Mouse (Mus musculus): ENCODE measurements around the gene H2al1i. TPM values are rescaled to one million over a fixed set of nuclear protein-coding genes. Genes with fewer than 3 reads are reported as not detected.
"Not testable (repeated sequence)": the region's sequence is repeated elsewhere in the genome, so short reads cannot be mapped to it uniquely, and the experiment has no call there.

Gene H2al1i
- not detected in 2 replicates for polyA plus RNA-seq (2015; fragmentation: Nextera tagmentation; extraction: Ambion mirVana)

DNA sequence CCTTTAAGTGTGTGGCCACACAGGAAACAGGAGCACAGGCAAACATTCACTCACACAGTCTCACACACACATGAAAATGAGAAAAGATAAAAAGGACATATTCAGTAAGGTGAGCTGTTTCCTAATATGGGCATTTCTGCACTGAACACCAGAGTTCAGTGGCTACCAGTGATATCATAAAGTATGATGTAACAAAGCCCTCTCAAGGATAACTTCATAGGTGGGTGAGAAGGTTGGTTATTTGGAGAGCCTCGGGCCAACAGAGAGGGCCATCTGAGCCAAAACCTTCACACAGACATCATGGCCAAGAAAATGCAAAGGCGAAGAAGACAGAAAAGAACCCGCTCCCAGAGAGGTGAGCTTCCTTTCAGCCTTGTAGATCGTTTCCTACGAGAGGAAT, at the start of gene H2al1i:
TSS of gene H2al1i (plus strand) at position 301 of the 400 bp plus-strand sequence.
- not testable (repeated sequence) for ATAC-seq (ENCODE audit: extremely low read depth, insufficient number of reproducible peaks, low FRiP score, low TSS enrichment)

DNA sequence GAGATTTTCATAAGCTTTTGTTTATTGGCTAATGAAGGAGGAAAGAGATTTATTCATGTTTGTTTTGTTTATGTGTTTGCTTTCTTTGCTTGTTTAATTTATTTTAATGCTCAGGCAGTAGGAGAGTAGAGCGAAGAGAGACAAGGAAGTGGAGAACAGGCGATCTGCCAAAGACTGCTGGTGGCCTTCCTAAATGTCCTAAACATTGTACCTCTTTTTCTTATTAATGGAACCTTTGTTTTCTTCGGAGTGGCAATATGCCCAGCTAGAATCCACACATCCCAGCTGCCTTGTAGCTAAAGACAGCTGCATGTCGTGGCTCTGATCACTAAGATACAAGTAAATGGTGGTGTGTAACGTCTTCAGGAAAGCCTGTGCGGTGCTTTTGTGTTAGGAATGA, 47.4 kb upstream of the H2al1i start:
- Histone ChIP-seq H3K36me3 (no peaks in the 10 kb centered on the region), H3K9me3 (no peaks in the 10 kb centered on the region), H3K4me2 (no peak overlapping the region), H3K4me3 (no peak overlapping the region), H3K9ac (no peak overlapping the region), H3K27ac (replicated peaks) (no peak overlapping the region), H3K4me1 (no peaks in the 10 kb centered on the region), H3K27me3 (replicated peaks) (peaks cover 11% of the 10 kb centered on the region; the same call in 1 of the 2 replicates)
- WGBS: 66% methylated on average over 6 of the region's 6 CpGs
- no peak for ATAC-seq (ENCODE audit: extremely low read depth, insufficient number of reproducible peaks, low FRiP score, low TSS enrichment)

More for the DNA sequence above, at the start of gene H2al1i:
- not testable (repeated sequence) for H3K27ac ChIP-seq (replicated peaks); H3K4me2 ChIP-seq; H3K4me3 ChIP-seq; H3K27me3 ChIP-seq (replicated peaks); H3K36me3 ChIP-seq; H3K4me1 ChIP-seq; H3K9me3 ChIP-seq; H3K9ac ChIP-seq
- WGBS: 100% methylated on average over 1 of the region's 5 CpGs

DNA sequence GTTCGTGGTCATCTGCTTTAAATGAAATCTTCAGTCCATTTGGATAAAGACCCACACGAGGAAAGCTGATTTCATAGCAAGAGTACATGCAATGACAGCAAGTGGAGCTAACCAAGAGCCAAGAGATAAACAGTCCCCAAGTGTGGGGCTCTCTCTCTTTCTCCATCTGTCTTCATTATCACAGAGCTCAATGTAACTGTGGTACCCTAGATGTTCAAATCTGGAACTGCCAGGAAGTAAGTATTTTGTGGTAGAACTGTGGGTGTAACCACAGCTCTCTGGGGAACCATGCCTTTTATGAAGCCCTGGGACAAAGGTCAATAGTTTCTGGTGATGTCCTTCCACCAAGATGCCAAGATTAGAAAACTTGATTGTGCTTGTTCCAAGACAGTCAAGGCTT, 43.7 kb upstream of the H2al1i start:
- Histone ChIP-seq H3K36me3 (no peaks in the 10 kb centered on the region), H3K4me3 (no peak overlapping the region), H3K4me2 (no peak overlapping the region), H3K4me1 (no peaks in the 10 kb centered on the region), H3K9me3 (no peaks in the 10 kb centered on the region), H3K27me3 (replicated peaks) (peaks cover 4% of the 10 kb centered on the region; the same call in 1 of the 2 replicates), H3K27ac (replicated peaks) (no peak overlapping the region), H3K9ac (no peak overlapping the region)
- no peak for ATAC-seq (ENCODE audit: extremely low read depth, insufficient number of reproducible peaks, low FRiP score, low TSS enrichment)
- WGBS: 57% methylated on average over 2 of the region's 2 CpGs

GRCm38 (mm10) chrX:11288306-11288882, 36.1 kb upstream of the H2al1i start:
- H3K27me3 ChIP-seq (replicated peaks): peaks cover 17% of the 10 kb centered on the region; the same call in 1 of the 2 replicates
- no peak for ATAC-seq (ENCODE audit: extremely low read depth, insufficient number of reproducible peaks, low FRiP score, low TSS enrichment)
- 38% methylated on average over 14 of the region's 14 CpGs for WGBS
- H3K4me3 ChIP-seq: no peak overlapping the region
- H3K36me3 ChIP-seq: no peaks in the 10 kb centered on the region
- H3K4me1 ChIP-seq: peaks cover 7% of the 10 kb centered on the region; the same call in 1 of the 2 replicates
- H3K9ac ChIP-seq: no peak overlapping the region
- no peak overlapping the region for H3K4me2 ChIP-seq
- no peaks in the 10 kb centered on the region for H3K9me3 ChIP-seq
- no peak overlapping the region for H3K27ac ChIP-seq (replicated peaks)

GRCm38 (mm10) chrX:11289244-11289643, 35.2 kb upstream of the H2al1i start:
- Histone ChIP-seq H3K27me3 (replicated peaks) (peaks cover 18% of the 10 kb centered on the region; the same call in 1 of the 2 replicates), H3K4me2 (no peak overlapping the region), H3K9me3 (no peaks in the 10 kb centered on the region), H3K4me3 (no peak overlapping the region), H3K27ac (replicated peaks) (no peak overlapping the region), H3K36me3 (no peaks in the 10 kb centered on the region), H3K9ac (no peak overlapping the region), H3K4me1 (peaks cover 7% of the 10 kb centered on the region; the same call in 1 of the 2 replicates)
- WGBS: 63% methylated on average over 4 of the region's 4 CpGs
- ATAC-seq (ENCODE audit: extremely low read depth, insufficient number of reproducible peaks, low FRiP score, low TSS enrichment): no peak

GRCm38 (mm10) chrX:11298957-11299356, 25.5 kb upstream of the H2al1i start, which contains the start of gene H2al1a:
Gene H2al1a (plus strand): TSS chrX:11299257.
- not testable (repeated sequence) for H3K27me3 ChIP-seq (replicated peaks); H3K36me3 ChIP-seq; H3K27ac ChIP-seq (replicated peaks); H3K4me3 ChIP-seq; H3K9ac ChIP-seq; H3K4me1 ChIP-seq; H3K4me2 ChIP-seq; H3K9me3 ChIP-seq; ATAC-seq (ENCODE audit: extremely low read depth, insufficient number of reproducible peaks, low FRiP score, low TSS enrichment)
- no CpG with 5 or more reads among the region's 3 CpGs for WGBS

- not testable (repeated sequence) for H3K4me1 ChIP-seq; H3K27ac ChIP-seq (replicated peaks); H3K9me3 ChIP-seq; H3K27me3 ChIP-seq (replicated peaks); H3K4me2 ChIP-seq; H3K36me3 ChIP-seq; ATAC-seq (ENCODE audit: extremely low read depth, insufficient number of reproducible peaks, low FRiP score, low TSS enrichment); H3K9ac ChIP-seq; H3K4me3 ChIP-seq
- 77% methylated on average over 1 of the region's 3 CpGs for WGBS
Measured at GRCm38 (mm10) chrX:11302132-11302531, 22.3 kb upstream of the H2al1i start, which contains the start of gene H2al1b. Gene H2al1b (plus strand): TSS chrX:11302432.

GRCm38 (mm10) chrX:11305355-11305754, 19.1 kb upstream of the H2al1i start, which contains the start of gene H2al1c:
Gene H2al1c (plus strand): TSS chrX:11305655.
- not testable (repeated sequence) for H3K4me1 ChIP-seq; H3K27ac ChIP-seq (replicated peaks); H3K4me2 ChIP-seq; ATAC-seq (ENCODE audit: extremely low read depth, insufficient number of reproducible peaks, low FRiP score, low TSS enrichment); H3K27me3 ChIP-seq (replicated peaks); H3K36me3 ChIP-seq; H3K9me3 ChIP-seq; H3K9ac ChIP-seq; H3K4me3 ChIP-seq
- 83% methylated on average over 2 of the region's 6 CpGs for WGBS

GRCm38 (mm10) chrX:11308524-11308923, 15.9 kb upstream of the H2al1i start, which contains the start of gene H2al1d:
Gene H2al1d (plus strand): TSS chrX:11308824.
- no CpG with 5 or more reads among the region's 6 CpGs for WGBS
- not testable (repeated sequence) for H3K27me3 ChIP-seq (replicated peaks); H3K36me3 ChIP-seq; H3K4me3 ChIP-seq; ATAC-seq (ENCODE audit: extremely low read depth, insufficient number of reproducible peaks, low FRiP score, low TSS enrichment); H3K9me3 ChIP-seq; H3K4me1 ChIP-seq; H3K27ac ChIP-seq (replicated peaks); H3K4me2 ChIP-seq; H3K9ac ChIP-seq

DNA sequence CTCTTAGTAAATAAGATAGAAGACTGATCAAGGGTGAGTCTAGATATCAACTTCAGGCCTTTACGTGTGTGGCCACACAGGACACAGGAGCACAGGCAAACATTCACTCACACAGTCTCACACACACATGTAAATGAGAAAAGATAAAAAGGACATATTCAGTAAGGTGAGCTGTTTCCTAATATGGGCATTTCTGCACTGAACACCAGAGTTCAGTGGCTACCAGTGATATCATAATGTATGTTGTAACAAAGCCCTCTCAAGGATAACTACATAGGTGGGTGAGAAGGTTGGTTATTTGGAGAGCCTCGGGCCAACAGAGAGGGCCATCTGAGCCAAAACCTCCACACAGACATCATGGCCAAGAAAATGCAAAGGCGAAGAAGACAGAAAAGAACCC, 12.8 kb upstream of the H2al1i start, which contains the start of gene H2al1e:
TSS of gene H2al1e (plus strand) at position 301 of the 400 bp plus-strand sequence.
- not testable (repeated sequence) for H3K9me3 ChIP-seq; H3K27ac ChIP-seq (replicated peaks); H3K4me3 ChIP-seq; H3K4me2 ChIP-seq; H3K27me3 ChIP-seq (replicated peaks); H3K4me1 ChIP-seq; H3K36me3 ChIP-seq; ATAC-seq (ENCODE audit: extremely low read depth, insufficient number of reproducible peaks, low FRiP score, low TSS enrichment); H3K9ac ChIP-seq
- no CpG with 5 or more reads among the region's 3 CpGs for WGBS

- H3K9ac ChIP-seq; H3K4me2 ChIP-seq; H3K4me3 ChIP-seq; H3K9me3 ChIP-seq; H3K36me3 ChIP-seq; ATAC-seq (ENCODE audit: extremely low read depth, insufficient number of reproducible peaks, low FRiP score, low TSS enrichment); H3K4me1 ChIP-seq; H3K27me3 ChIP-seq (replicated peaks); H3K27ac ChIP-seq (replicated peaks): not testable (repeated sequence)
- no CpG with 5 or more reads among the region's 6 CpGs for WGBS
Measured at GRCm38 (mm10) chrX:11314858-11315257, 9.6 kb upstream of the H2al1i start, which contains the start of gene H2al1f. Gene H2al1f (plus strand): TSS chrX:11315158.

DNA sequence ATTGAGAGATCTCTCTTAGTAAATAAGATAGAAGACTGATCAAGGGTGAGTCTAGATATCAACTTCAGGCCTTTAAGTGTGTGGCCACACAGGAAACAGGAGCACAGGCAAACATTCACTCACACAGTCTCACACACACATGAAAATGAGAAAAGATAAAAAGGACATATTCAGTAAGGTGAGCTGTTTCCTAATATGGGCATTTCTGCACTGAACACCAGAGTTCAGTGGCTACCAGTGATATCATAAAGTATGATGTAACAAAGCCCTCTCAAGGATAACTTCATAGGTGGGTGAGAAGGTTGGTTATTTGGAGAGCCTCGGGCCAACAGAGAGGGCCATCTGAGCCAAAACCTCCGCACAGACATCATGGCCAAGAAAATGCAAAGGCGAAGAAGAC, 6.5 kb upstream of the H2al1i start, which contains the start of gene H2al1g:
TSS of gene H2al1g (plus strand) at position 301 of the 400 bp plus-strand sequence.
- not testable (repeated sequence) for H3K36me3 ChIP-seq; H3K4me1 ChIP-seq; H3K4me2 ChIP-seq; ATAC-seq (ENCODE audit: extremely low read depth, insufficient number of reproducible peaks, low FRiP score, low TSS enrichment); H3K27ac ChIP-seq (replicated peaks); H3K27me3 ChIP-seq (replicated peaks); H3K4me3 ChIP-seq; H3K9me3 ChIP-seq; H3K9ac ChIP-seq
- no CpG with 5 or more reads among the region's 3 CpGs for WGBS
